Mouse (Mus musculus) ES-E14 (cell line): ENCODE measurements around the gene Fsip1. TPM values are rescaled to one million over a fixed set of nuclear protein-coding genes. Genes with fewer than 3 reads are reported as not detected.

Experiments used
- DNase-seq: peaks from one replicate; pipeline ENCODE4 v3.0.0-alpha.2; 2013; ENCODE audit warnings: low read depth, low spot score
- H3K27ac ChIP-seq: 2 replicates; pipeline ENCODE4 v1.5.1; 2012; ENCODE audit warnings: low read depth, mild to moderate bottlenecking, low read length, moderate library complexity, mixed read lengths; ENCODE audit not compliant: poor library complexity, insufficient read depth, severe bottlenecking
- H3K36me3 ChIP-seq: 2 replicates; pipeline ENCODE4 v1.6.1; 2012; ENCODE audit warnings: mild to moderate bottlenecking, low read length, moderate library complexity, mixed read lengths; ENCODE audit not compliant: control insufficient read depth, poor library complexity, insufficient read depth, severe bottlenecking
- H3K4me1 ChIP-seq, 2 experiments: fragments of 150-350 bp in 1 of 2; sonication (generic) in 1 of 2; 2 replicates each; pipeline ENCODE4 v1.6.1; 2012; ENCODE audit warnings: low read length in 2 of 2, mild to moderate bottlenecking in 1 of 2, mixed read lengths in 1 of 2; ENCODE audit not compliant: control insufficient read depth in 2 of 2, insufficient read depth in 2 of 2, poor library complexity in 1 of 2
- H3K4me3 ChIP-seq, 2 experiments: fragments of 150-350 bp in 1 of 2; sonication (generic) in 1 of 2; 2 replicates each; pipeline ENCODE4 v1.5.1; 2012; ENCODE audit warnings: low read length in 2 of 2, low read depth in 1 of 2, mild to moderate bottlenecking in 1 of 2, mixed read lengths in 1 of 2; ENCODE audit not compliant: insufficient read depth in 1 of 2, poor library complexity in 1 of 2, severe bottlenecking in 1 of 2
- H3K9ac ChIP-seq: 2 replicates; pipeline ENCODE4 v1.6.1; 2012; ENCODE audit warnings: low read depth, mild to moderate bottlenecking, low read length, mixed read lengths; ENCODE audit not compliant: poor library complexity, insufficient read depth, severe bottlenecking
- H3K9me3 ChIP-seq: fragments of 150-350 bp; sonication (generic); 2 replicates; pipeline ENCODE4 v1.6.1; 2012; ENCODE audit warnings: low read depth, mild to moderate bottlenecking, low read length; ENCODE audit not compliant: control insufficient read depth, insufficient read depth
- CHD2 ChIP-seq: IDR thresholded peaks from 2 replicates; pipeline ENCODE4 v1.6.1; 2014; ENCODE audit warnings: mild to moderate bottlenecking, low read depth, low read length, inconsistent platforms
- HCFC1 ChIP-seq: IDR thresholded peaks from 2 replicates; pipeline ENCODE4 v1.6.1; 2012; ENCODE audit warnings: low read length, inconsistent platforms, borderline replicate concordance; ENCODE audit not compliant: insufficient read depth
- MAFK ChIP-seq: IDR thresholded peaks from 2 replicates; pipeline ENCODE4 v1.6.1; 2014; ENCODE audit warnings: mild to moderate bottlenecking, low read depth, low read length, inconsistent platforms; ENCODE audit not compliant: insufficient read depth
- ZC3H11A ChIP-seq: IDR thresholded peaks from 2 replicates; pipeline ENCODE4 v1.6.1; 2012; ENCODE audit warnings: low read depth, mild to moderate bottlenecking, inconsistent platforms, low read length, borderline replicate concordance
- ZNF384 ChIP-seq: IDR thresholded peaks from 2 replicates; pipeline ENCODE4 v1.6.1; 2012; ENCODE audit warnings: low read depth, low read length, inconsistent platforms
- in situ Hi-C, 2 experiments: fragments of 600-800 bp; cut with MboI; formaldehyde crosslinking; loops; one replicate each; pipeline ENCODE4 v1.15.1; 2025; ENCODE audit warnings: low sequenced_read_pairs in 2 of 2, inconsistent platforms in 1 of 2; ENCODE audit not compliant: unreplicated experiment in 2 of 2
- total RNA-seq: library from RNA; depleted of rRNA; stranded (reverse); fragments of 300-350 nt; gene quantifications from 2 replicates; pipeline ENCODE4 v1.2.3, GENCODE M21; 2012

Gene Fsip1
- total RNA-seq, 1 experiment, result 0.85 TPM

DNA sequence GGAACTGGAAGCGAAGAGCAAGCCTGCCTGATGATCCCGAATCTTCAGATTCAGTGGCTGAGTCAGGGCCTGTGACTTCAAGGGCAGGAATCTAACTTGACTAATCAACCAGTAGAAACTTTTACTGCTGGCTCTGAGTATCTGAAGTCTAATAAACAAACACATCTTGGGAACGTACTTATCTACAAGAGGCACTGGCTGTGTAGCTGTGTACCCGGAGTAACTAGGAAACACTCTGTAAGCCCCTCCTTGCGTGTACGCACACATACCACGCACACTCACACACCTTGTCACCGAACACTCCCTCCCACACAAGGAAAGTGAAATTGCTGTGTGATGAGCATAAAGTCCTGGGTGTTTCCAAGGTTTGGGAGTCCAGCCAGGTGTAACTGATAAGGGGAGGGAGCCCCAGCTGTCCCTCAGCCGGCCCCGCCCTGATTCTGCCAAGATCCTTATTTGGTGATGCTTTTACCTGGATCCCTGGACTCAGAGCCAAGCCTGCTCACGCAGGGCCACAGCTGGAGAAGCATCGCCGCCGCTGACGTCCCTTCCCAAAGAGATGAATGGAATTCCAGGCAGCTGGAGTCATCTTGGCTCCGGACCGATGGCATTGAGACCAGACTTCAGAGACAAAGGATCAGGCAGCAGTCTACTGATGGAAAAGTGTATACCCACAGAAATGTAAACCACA lies 146.4 kb downstream of the Fsip1 start:
- H3K4me1 ChIP-seq, result peaks cover 2 to 4% of the 10 kb centered on the region in 2 experiments; a peak in 2 of 4 replicates
- no peak for TF ChIP-seq ZNF384
- TF ChIP-seq ZC3H11A, result no peak
- TF ChIP-seq MAFK, result no peak
- 0 out of 4 replicates have a peak overlapping the region, but pooled peaks of 1 of the 2 experiments have one; percentile 15 for H3K4me3 ChIP-seq
- H3K36me3 ChIP-seq, result no peaks in the 10 kb centered on the region
- H3K9ac ChIP-seq, result no peak overlapping the region
- peak; percentile 28 for DNase-seq
- no peak overlapping the region for H3K27ac ChIP-seq
- H3K9me3 ChIP-seq, result no peaks in the 10 kb centered on the region
- in situ Hi-C loops, result no loop called here

DNA sequence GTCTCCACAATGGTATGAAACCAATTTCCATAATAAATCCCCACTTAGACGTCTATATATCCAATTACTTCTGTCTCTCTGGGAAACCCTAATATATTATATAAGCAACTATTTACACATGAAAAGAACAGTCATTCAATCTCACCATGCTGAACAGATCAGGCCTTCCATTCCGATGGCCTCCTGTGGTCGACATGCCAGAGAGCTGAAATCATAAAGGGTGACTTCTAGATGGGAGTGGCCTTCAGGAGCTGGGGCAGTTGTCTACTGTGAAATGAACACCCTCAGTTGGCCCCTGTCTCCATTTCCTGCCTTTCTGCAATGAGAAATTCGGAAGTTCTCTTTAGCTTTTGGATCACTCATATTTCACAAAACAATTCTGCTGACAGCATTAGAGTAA lies 154.6 kb downstream of the Fsip1 start:
- no peak overlapping the region for H3K27ac ChIP-seq
- H3K4me3 ChIP-seq, result no peak overlapping the region
- no peaks in the 10 kb centered on the region for H3K4me1 ChIP-seq
- DNase-seq, result no peak
- H3K36me3 ChIP-seq, result no peaks in the 10 kb centered on the region
- no peaks in the 10 kb centered on the region for H3K9me3 ChIP-seq
- no peak for TF ChIP-seq HCFC1
- no peak for TF ChIP-seq CHD2
- no peak for TF ChIP-seq ZC3H11A
- TF ChIP-seq ZNF384, result no peak
- no peak for TF ChIP-seq MAFK
- in situ Hi-C loops, result no loop called here
- H3K9ac ChIP-seq, result no peak overlapping the region

DNA sequence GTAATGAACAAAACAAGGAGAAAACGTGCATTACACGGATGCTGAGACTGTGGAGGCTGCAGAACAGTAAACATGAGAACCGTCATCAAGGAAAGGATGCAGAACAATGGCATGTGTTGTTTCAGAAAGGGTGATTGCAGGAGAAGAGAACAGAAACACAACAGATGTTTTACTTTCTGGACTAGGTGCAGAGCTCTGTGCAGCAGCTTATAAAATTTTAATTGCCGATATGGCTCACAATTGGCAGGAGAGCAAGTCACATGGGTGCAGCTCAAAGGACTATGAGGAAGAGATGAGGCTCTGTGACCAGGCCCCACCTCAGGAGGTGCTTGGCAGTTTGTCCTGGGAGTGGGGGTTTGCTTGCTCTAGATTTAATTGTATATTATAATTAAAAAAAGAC lies 157.7 kb downstream of the Fsip1 start:
- no peak overlapping the region for H3K4me3 ChIP-seq
- no peaks in the 10 kb centered on the region for H3K36me3 ChIP-seq
- H3K4me1 ChIP-seq, result no peaks in the 10 kb centered on the region
- in situ Hi-C loops, result no loop called here
- H3K27ac ChIP-seq, result no peak overlapping the region
- no peaks in the 10 kb centered on the region for H3K9me3 ChIP-seq
- no peak overlapping the region for H3K9ac ChIP-seq
- no peak for TF ChIP-seq MAFK
- no peak for TF ChIP-seq ZC3H11A
- no peak for TF ChIP-seq CHD2
- TF ChIP-seq ZNF384, result no peak
- no peak for TF ChIP-seq HCFC1
- DNase-seq, result no peak

DNA sequence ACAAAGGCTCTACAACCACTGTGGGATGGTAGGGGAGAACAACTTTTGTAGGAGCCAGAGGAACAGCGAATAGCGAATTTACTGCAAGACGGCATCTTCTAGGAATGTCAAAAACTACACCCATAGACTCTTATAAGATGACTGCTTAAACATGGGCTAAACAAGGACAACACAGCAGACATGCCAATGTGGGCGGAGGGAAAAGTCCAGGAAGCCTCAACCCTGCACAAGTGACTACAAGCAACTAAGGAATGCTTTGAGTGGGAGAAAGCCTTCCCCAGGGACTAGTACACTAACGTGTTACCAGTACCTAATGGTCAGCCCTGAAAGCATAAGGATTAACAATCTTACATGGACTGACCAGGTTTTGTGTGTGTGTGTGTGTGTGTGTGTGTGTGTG lies 165.5 kb downstream of the Fsip1 start:
- no peaks in the 10 kb centered on the region for H3K36me3 ChIP-seq
- no peak overlapping the region for H3K4me3 ChIP-seq
- TF ChIP-seq HCFC1, result no peak
- TF ChIP-seq CHD2, result no peak
- TF ChIP-seq MAFK, result no peak
- TF ChIP-seq ZC3H11A, result no peak
- TF ChIP-seq ZNF384, result no peak
- DNase-seq, result no peak
- H3K27ac ChIP-seq, result no peak overlapping the region
- H3K9me3 ChIP-seq, result no peaks in the 10 kb centered on the region
- no peak overlapping the region for H3K9ac ChIP-seq
- H3K4me1 ChIP-seq, result no peaks in the 10 kb centered on the region
- in situ Hi-C loops, result no loop called here
